Mouse (Mus musculus): ENCODE data around the gene Foxa3.
A peak's percentile ranks its signal among the peaks of the same experiment; 100 is the strongest.
"Not testable (repeated sequence)": the region's sequence is repeated elsewhere in the genome, so short reads cannot be mapped to it uniquely, and the experiment has no call there.

The Foxa3 gene

DNA sequence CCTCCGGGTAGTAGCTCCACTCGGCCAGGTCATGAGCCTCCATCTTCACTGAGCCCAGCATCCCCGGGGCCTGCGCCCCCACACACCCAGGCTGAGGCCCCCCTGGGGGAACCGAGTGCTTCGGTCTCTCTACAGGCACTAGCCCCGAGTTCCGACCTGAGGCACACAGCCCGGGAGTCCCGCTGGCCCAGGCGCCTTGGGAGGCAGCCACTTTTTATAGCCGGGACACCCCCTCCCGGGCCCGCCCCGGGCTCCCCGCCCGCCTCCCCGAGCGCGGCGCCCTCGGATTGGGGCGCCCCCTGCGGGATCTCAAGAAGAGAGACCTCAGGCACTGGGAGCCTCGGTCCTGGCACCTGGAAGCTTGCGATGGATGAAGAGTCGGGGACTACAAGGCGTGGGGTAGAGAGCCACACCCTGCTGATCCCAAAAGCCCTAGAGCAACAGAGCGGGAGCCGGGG lies at the start of gene Foxa3:
Foxa3 (minus strand) TSS at position 182 of the 458 bp plus-strand sequence.
- DNase-seq: no peak

DNA sequence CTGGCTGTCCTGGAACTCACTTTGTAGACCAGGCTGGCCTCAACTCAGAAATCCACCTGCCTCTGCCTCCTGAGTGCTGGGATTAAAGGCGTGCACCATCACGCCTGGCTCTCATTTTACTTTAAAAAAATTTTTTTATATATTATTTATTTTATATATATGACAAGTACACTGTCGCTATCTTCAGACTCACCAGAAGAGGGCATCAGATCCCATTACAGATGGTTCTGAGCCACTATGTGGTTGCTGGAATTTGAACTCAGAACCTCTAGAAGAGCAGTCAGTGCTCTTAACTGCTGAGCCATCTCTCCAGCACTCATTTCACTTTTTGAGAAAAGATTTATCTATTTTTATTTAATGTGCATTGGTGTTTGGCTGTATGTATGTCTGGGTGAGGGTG lies 47.7 kb upstream of the Foxa3 start:
- DNase-seq: not testable (repeated sequence)

DNA sequence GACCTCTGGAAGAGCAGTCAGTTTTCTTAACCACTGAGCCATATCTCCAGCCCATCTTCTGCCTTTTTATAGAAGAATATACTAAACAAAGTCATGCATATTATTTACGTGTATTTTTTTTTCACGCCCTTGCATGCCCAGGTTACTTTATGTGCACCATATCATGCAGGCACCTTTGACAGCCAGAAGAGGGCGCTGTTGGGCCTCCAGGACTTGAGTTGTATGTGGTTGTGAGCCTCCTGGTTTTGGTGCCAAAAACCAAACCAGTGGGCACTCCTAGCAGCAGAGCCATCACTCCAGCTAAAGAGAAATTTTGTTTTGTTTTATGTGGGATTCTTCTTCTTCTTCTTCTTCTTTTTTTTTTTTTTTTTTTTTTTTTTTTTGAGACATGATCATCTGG lies 46.2 kb upstream of the Foxa3 start:
- no peak for DNase-seq

DNA sequence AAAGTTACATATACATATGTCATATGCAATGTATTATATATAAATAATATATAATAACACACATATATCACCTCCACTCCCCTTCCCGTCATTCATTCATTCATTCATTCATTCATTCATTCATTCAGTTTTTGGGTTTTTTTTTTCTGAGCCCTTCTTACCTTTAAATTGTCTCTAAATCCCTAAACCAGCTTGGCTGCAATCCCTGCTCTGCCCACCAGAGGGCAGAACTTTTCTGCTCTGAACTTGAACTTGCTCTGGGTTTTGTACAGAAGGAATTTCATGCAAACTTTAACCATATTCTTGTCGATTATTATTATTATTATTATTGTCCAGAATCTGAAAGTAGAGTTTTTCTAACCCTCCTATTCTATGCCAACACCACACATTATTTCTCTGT lies 45.4 kb upstream of the Foxa3 start:
- DNase-seq: peak; percentile 69

DNA sequence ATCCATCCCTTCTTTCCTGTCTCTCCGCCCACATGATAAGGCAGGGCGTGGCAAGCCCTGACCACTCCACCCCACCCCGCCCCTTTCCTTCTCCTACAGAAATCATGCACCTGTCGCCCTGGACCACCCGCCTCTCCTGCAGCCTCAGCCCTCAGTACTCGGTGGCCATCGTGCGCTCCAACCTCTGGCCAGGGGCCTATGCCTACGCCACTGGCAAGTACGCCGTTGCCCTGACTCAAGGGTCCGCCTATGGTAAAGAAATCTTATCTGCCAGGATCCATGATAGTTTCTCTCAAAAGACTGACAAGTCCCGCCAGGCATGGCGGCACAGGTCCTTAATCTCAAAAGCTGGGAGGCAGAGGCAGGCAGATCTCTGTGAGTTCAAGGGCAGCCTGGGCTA lies 44.6 kb upstream of the Foxa3 start:
- DNase-seq: no peak

DNA sequence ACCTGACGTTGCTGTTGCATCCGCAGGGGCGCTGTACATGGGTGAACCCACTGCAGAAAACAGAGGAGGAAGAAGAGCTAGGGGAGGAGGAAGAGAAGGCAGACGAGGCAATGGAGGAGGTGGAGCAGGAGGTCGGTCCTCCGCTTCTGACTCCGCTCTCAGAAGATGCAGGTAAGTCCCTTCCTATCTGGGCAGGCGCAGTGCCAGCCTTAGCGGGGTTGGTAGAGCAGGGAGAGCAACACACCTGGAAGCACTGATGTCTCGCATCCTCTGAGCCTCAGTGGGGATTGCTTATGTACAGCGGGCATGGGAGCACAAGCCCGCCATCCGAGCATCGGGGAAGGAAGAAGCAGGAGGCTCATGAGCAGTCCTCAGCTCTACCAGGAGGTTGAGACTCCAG lies 43.7 kb upstream of the Foxa3 start:
- no peak for DNase-seq

DNA sequence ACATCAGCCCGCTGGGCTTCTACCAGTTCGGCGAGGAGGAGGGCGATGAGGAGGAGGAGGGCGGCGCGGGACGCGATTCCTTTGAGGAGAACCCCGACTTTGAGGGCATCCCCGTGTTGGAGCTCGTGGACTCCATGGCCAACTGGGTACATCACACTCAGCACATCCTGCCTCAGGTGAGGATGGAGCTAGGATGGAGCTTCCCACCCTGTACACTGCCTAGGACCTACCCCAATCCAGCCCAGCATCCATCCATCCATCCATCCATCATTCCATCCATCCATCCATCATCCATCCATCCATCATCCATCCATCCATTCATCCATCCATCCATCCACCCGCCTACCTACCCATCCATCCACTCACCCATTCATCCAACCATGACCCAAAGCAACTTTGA lies 42.6 kb upstream of the Foxa3 start:
- DNase-seq: no peak

DNA sequence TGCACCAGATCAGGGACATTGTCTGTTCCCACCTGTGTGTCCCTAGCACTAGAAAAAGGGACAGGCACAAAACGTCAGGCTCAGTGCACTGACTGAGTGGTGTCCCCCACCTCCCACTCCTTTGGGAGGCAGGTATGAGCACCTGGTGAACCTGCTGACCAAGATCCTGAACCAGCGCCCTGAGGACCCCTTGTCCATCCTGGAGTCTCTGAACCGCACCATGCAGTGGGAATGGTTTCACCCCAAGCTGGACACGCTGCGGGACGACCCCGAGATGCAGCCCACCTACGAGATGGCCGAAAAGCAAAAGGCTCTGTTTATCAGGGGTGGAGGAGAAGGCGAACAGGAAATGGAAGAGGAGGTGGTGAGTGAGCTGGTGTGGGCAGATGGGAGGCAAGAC lies 34.1 kb upstream of the Foxa3 start:
- DNase-seq: no peak

DNA sequence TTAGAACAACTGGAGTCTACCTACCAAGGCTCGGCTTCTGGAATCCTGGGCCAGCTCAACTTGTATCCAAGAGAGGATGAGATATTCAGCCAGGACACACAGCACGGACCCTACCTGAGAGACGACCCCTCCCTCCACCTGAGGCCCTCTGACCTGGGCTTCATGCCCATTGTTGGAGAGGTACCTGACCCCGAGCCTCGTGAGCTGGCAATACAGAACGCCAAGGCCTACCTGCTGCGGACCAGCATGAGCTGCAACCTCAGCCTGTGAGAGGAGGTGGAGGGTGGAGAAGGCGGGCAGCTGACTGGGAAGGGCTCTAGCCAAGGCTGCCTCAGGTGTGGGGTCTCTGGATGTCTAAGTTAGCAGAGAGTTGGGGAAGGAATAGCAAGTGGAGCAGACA lies 31.8 kb upstream of the Foxa3 start:
- DNase-seq: no peak

DNA sequence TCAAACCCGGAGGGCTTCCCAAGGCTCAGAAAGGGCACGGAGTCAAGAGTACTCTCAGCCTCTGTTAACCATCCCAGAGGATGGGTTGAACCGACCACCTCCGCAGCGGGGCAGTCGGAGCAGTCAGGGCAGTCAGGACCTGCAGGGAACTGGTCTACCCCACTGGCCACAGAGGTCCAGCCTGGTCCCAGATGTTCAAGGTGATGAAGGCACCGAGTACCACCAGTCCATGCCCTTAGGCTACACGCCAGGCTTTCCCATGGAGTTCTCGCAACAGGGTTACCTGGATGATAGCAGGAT lies 31.4 kb upstream of the Foxa3 start:
- DNase-seq: no peak

DNA sequence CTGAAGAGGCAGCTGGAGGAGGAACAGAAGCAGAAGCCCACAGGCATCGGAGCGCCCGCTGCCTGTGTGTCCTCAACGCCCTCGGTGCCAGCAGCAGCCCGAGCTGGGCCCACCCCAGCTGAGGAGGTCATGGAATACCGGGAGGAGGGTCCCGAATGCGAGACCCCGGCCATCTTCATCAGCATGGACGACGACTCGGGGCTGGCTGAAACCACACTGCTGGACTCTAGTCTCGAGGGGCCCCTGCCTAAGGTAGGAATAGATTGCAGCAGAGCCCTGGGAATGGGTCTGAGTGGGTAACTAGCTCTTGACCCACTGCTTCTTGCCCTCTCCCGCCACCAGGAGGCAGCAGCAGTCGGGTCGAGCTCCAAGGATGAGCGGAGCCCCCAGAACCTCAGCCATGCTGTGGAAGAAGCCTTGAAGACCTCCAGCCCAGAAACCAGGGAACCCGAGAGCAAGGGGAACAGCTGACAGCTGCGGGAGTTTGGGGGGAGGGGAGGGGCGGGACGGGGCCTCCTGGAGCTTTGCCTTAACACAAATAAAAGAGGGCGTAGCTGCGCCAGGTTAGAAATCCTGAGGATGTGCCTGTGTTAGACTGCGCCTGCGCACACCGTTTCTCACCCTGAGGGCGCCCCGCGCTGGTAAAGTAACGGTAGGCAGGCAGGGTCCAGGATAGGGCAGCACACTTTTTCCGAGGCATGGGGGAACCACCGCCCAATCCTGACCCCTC lies 30.9 kb upstream of the Foxa3 start, which contains the start of gene Rsph6a:
Rsph6a (plus strand) TSS at position 644 of the 730 bp plus-strand sequence.
- peak; percentile 62 for DNase-seq

DNA sequence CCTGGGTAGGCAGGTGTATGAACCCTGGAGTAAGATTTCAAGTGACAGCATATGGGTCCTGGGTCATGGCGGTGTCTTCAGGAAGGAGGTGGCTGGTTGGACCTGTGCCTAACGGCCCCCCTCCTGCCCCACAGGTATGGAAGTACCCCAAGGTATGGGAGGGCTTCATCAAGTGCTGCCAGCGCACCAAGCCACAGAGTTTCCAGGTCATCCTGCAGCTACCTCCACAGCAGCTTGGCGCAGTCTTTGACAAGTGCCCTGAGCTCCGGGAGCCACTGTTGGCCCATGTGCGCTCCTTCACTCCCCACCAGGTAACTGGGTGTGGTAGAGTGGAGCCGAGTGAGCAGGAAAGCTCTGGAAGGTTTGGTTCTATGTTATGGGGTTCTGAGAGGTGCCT lies 29.8 kb upstream of the Foxa3 start:
- DNase-seq: no peak

DNA sequence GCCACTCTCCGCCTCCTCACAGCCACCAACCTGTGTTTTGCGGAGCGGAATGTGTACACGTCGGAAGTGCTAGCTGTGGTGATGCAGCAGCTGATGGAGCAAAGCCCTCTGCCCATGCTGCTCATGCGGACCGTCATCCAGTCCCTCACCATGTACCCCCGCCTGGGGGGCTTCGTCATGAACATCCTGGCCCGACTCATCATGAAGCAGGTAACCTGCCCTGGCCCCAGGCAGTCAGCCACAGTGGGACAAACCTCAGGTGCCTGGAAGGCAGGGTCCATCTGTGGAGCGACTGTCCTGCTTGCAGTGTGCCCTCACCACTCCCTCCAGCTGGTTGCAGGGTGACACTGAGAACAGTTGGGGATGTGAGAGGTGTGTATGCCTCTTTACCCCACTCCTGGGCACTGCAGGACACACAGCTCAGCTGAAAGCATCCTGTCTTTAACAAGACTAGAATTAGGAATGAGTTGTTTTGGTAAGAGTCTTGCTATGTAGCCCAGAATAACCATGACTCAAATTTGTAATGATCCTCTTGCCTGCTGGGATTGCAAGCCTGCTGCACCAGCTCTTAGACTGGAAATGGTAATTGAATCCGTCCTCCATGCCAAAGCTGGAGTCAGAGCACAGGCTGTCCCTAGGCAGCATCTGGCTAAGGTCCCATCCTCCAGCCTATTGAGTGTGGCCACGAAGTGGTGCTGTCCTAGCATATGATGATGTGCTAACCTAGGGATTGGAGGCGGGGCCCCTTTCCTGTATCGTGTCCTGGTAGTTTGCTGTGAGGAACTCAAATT lies 29.2 kb upstream of the Foxa3 start:
- DNase-seq: no peak

DNA sequence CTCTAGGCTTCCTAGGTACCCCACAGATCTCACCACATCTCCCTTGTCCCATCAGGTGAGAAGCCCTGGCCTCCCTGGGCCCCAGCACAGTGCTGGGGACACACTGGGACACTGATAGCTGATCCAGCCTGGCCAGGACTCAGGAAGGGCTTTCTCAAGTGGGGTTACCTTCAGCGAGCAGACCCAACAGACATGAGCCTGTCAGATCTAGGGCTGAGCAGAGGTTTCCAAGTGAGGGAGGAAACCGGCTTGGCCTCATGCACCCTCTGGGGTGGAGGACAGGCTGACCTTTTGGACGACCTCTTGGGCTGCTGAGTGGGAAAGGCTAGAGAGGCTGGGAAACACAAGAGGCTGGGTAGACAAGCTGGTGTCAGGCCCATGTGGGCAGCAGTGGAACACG lies 27.8 kb upstream of the Foxa3 start:
- DNase-seq: no peak

DNA sequence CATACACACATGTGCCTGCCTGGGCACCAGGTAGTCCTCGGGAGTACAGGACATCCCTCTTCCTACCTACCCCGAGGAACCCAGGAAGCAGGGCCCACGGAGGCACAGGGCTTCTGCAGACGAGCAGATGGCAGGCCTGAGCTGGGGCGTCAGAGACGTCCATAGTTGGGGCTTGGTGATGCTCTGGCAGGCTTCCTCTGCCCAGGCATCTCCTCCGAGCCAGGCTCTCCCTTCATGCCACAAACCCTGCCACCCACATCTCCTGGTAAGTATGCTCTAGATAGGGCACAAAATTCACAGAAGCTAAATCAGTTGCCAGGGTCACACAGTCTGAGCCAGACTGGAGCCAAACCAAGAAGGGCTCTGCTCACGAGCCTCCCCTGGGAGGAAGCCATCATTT lies 26.8 kb upstream of the Foxa3 start:
- DNase-seq: no peak

DNA sequence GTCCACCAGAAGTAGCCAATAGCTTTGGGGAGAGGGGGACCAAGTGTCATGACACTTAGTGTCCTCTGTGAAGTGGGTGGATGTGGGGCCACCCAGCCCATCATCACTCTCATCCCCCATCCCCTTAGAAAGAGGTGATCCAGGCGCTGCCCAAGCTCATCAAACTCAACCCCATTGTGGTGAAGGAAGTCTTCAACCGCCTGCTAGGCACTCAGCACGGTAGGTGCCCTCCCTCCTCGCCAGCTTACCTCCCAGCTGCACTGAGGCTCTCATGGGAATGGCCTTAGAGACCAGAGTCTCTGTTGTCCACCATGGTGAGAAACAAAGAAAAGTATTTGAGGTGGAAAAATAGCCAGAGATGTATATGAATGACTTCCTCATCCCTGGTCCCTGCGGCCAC lies 25.9 kb upstream of the Foxa3 start:
- no peak for DNase-seq

DNA sequence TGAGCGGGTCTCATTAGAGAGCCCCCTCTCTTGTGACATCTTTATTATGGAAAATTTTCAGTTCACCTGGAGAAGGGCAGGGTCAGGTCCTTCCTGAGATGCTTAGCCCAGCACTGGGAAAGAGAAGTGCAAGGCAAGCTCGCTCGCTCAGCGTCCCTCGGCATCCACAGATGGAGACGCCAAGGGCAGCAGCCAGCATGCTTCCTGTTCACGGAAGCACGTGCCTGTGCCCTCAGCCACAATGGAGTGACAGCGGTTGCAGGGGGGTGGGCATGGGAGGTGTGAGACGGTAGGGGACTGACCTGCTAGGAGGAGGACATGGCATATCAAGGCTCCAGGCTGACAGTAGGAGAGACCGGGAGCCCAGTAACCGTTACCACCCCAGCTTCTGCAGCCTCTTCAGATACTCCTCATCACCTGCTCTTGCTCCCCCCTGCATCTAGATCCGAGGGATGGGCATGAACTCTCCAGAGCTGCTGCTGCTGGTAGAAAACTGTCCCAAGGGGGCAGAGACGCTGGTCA lies 24.7 kb upstream of the Foxa3 start:
- DNase-seq: no peak

DNA sequence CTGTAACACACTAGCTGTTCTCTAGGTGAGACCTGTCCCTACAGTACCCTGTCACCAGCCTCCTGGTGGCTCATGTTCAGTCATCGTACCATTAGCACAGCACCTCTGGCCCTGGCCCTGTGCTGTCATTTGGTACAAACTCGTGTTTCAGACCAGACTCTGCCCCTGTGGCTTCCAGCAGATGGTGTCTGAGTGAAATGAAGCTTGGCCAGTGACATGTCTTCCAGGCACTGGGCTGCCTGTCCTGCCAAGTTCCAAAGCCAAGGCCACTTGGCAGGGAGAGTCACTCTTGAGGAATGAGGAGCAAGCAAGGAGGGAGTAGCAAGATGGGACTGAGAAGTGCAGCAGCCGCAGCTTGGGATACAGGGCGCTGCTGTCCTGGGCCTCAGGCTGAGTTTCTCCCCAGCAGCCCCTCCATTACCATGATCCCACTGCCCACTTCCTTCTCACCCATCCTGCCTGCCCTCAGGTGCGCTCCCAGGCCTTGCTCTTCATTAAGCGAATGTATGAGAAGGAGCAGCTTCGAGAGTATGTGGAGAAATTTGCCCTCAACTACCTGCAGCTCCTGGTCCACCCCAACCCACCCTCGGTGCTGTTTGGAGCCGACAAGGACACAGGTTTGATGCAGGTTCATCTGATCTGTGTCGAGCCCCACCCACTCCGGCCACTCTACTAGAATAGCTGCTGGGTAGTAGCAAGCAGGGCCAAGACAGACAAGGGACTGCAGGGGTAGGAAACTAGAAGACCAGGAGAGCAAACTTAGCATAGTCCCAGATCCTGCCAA lies 23.1 kb upstream of the Foxa3 start:
- no peak for DNase-seq

DNA sequence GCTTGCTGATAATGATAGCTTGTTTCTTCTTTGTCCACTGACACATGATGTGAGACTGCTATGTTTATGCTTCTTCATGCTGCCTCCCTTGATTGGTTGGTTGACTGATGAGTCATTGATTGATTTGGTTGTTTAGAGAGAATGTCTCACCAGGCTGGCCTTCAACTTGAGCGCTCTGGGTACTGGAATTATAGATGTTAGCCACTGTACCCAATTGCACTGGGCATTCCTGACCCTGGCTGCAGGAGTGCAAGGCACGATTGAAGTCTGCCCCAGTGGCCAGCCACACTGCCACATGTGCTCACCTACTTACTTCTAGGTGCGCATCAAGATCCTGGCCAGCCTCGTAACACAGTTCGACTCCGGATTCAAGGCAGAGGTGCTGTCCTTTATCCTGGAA lies 21.3 kb upstream of the Foxa3 start:
- no peak for DNase-seq

DNA sequence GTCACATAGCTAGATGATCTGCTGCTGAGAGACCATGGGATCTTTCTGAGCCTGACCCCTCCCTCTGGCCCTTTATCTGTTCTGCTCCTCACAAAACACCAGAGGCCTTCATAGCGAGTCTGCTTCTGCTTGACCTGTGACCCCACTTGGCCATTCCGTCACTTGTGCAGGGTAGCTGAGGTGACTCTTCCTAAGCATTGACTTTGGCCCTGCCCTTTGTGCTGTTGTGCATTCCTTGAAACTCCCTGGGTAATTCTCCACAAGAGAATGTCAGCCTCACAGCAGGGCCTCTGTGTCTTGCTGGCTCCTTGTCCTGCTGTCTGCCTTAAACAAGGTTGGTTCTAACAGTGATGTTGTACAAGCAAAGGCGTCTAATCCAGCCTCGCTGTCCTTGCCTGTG lies 8.3 kb upstream of the Foxa3 start:
- DNase-seq: no peak

DNA sequence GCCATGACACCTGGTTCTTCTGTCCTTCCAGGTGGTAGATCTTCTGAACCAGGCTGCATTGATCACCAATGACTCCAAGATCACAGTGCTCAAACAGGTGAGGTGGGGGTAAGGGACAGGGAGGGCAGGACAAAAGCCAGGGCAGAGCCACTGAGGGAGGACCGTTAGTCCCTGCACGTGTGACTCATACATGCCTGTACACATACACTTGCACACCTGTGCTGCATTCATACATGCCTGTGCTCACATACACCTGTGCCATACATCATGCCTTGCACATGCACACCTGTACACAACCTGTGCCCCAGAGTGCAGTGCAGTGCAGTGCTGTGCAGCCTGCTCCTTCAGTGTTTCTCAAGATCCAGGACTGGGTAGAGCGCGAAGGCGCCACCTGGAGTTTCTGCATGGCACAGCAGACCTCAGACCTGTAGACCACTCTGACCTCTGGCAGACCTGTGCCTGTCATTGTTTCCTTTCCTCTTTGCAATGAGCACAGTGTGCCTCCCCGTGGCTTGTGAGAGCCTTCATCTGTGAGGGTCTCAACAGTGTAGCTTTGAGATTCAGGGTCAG lies 5.8 kb upstream of the Foxa3 start:
- peak; percentile 50 for DNase-seq

DNA sequence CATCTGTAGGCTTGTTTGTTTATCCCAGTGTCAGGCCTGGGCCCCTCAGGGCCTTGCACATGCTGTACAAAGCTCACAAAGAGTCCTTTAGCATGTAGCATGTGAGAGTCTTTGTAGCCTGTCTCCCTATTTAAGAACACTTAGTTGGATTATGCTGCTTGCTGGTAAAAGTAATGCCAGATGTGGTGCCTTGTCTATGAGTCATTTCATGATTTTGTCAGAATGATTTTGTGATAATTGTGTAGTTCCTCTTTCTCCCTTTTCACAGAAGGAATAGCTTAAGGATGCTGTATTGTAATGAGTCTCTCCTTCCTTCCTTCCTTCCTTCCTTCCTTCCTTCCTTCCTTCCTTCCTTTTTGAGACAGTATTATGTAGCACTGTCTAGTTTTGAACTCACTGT lies 4.7 kb upstream of the Foxa3 start:
- no peak for DNase-seq

DNA sequence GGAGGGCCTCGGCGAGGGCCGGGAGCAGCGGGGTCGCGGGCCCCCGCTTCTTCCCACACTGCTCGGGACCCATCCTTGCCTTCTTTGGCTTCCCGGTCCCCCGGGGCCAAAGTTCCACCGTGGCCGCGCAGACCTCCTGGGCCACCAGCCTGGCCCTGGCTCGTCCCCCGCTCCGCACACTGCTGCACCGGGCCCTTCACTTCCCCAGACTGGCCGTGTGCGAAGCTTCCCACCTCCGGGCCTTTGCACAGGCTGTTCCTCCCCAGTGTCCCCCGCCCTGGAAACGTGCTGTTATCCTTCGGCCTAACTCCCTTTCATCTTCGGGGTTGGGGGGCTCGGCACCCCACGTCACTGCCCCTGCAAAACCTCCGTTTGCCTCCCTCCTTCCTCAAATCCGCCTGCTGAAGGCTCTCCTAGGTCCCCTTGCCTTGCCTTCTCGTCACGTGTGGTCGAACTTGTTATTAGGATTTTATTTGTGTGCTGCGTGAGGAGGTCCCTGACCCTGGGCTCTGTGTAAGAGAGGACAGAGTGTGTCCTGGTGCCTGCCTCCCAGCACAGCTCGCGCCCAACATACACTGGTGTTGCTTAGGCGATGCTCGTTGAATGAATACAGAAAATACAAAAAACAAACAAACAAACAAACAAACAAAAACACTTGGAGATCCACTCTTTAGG lies 1.4 kb upstream of the Foxa3 start:
- no peak for DNase-seq
